Mouse (Mus musculus): ENCODE data around the gene Fryl. TPM values are rescaled to one million over a fixed set of nuclear protein-coding genes. Genes with fewer than 3 reads are reported as not detected.

Fryl gene
- polyA plus RNA-seq, 1 experiment from 2014 or later = 48.3 TPM

DNA sequence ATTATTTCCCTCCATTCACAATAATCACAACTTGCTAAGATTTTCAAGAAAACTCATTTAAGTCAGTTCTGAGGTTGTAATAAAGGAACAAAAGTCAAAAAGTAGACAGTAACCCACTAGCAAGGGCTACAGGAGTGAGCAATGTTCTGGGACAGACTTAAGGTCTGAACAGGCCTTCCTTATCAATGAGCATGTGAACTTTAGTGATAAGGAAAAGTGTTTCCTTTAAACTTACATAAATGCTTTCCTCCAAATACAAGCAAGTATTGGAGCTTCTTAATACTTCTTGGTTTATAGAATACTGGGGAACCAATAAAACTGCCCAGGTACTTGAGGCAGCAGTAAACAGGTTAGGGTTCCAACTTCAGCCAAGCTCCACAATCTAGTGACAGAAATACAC lies 3.7 kb downstream of the Fryl start:
- Histone ChIP-seq H3K27me3 (no peaks in the 10 kb centered on the region), H3K4me3 (no peak overlapping the region), H3K27ac (replicated peaks) (no peak overlapping the region), H3K9me3 (no peaks in the 10 kb centered on the region), H3K4me1 (peaks cover 35% of the 10 kb centered on the region), H3K36me3 (no peaks in the 10 kb centered on the region), H3K9ac (replicated peaks) (no peak overlapping the region), H3K4me2 (replicated peaks) (no peak overlapping the region)
- no peak for ATAC-seq (replicated peaks)

DNA sequence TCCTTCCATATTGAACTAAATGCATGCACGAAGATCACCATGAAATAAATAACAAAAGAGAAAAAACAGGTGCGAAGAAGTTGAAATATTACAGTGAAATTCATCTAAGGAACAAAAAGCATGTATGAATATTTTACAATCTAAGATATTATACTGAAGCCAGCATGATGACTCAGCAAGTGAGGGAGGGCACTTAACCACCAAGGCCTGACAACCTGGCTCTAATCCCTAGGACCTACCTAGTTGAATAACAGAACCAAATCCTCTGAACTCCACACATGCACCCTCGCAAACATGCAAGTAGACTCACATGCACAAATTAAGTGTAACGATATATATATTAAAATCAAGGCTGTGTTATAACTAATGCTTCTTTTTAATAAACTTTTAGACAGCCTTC lies 7.1 kb downstream of the Fryl start:
- Histone ChIP-seq H3K9ac (replicated peaks) (no peak overlapping the region), H3K9me3 (no peaks in the 10 kb centered on the region), H3K36me3 (no peaks in the 10 kb centered on the region), H3K4me1 (peaks cover 21% of the 10 kb centered on the region), H3K4me3 (no peak overlapping the region), H3K27ac (replicated peaks) (no peak overlapping the region), H3K27me3 (no peaks in the 10 kb centered on the region), H3K4me2 (replicated peaks) (no peak overlapping the region)
- ATAC-seq (replicated peaks) = no peak
- WGBS = 92% methylated on average over 4 of the region's 4 CpGs

DNA sequence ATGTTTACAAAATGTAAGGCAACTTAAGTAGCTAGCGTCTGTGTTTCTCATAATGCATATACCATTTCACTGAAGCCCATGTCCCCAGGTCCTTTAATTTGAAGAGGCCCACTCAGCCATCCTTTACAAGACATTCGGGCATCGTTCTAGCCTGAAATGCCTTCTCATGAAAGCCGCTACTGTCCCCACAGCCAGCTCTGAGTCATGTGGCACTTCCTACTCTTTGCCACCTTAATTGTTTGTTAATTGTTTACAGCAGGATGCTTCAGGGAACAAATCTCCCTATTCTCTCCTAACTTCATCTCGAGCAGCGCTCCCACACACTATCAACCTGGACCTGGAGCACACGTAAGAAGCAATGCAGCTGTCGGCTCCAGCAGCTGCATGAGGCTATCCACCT lies 8.2 kb downstream of the Fryl start:
- Histone ChIP-seq H3K36me3 (no peaks in the 10 kb centered on the region), H3K4me3 (no peak overlapping the region), H3K9ac (replicated peaks) (no peak overlapping the region), H3K4me1 (peaks cover 15% of the 10 kb centered on the region), H3K9me3 (no peaks in the 10 kb centered on the region), H3K4me2 (replicated peaks) (no peak overlapping the region), H3K27ac (replicated peaks) (no peak overlapping the region), H3K27me3 (no peaks in the 10 kb centered on the region)
- ATAC-seq (replicated peaks) = no peak
- 68% methylated on average over 8 of the region's 8 CpGs for WGBS

DNA sequence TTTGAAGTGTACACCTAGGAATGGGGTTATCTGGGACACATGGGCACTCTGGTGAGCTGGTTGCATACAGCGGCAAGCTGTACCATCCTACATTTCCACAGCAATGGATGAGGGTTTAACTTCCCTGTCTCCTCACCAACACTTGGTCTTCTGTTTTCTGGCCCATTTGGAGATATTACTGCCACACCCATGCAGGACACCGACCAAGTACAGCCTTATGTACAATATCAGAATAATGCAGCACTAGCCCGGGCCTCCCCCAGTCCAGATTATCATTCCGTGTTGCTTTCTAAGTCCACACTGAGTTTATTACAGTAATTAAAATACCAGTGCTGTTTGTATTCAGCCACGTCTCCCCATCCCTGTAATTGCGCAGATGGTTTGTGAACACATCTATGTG lies 10.0 kb downstream of the Fryl start:
- Histone ChIP-seq H3K4me1 (peaks cover 24% of the 10 kb centered on the region), H3K27ac (replicated peaks) (no peak overlapping the region)

DNA sequence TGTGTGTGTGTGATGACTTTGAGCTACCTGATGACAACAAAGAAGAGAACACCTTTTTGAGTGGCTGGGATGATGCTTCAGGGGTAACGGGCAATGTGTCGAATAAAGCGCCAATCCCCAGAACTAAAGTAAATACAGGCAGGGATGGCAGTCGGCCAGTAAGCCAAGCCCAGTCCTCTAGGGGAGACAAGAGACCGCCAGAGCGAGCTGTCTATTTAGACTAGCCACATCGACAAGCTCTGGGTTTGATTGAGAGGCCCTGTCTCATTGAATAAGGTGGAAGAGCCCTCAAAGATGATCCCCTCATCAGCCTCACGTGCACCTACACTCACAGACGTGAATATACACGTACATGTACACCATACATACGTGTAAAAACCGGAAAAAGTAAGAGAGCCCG lies 12.0 kb downstream of the Fryl start:
- H3K4me1 ChIP-seq = peaks cover 29% of the 10 kb centered on the region
- no peak overlapping the region for H3K4me3 ChIP-seq
- ATAC-seq (replicated peaks) = peak; percentile 64
- H3K36me3 ChIP-seq = no peaks in the 10 kb centered on the region
- no peak overlapping the region for H3K4me2 ChIP-seq (replicated peaks)
- no peak overlapping the region for H3K27ac ChIP-seq (replicated peaks)
- H3K9ac ChIP-seq (replicated peaks) = no peak overlapping the region
- no peaks in the 10 kb centered on the region for H3K27me3 ChIP-seq
- WGBS = 60% methylated on average over 13 of the region's 13 CpGs
- no peaks in the 10 kb centered on the region for H3K9me3 ChIP-seq

More for the DNA sequence above, 10.0 kb downstream of the Fryl start:
- H3K9ac ChIP-seq (replicated peaks) = no peak overlapping the region
- H3K36me3 ChIP-seq = no peaks in the 10 kb centered on the region
- ATAC-seq (replicated peaks) = no peak
- WGBS = 86% methylated on average over 6 of the region's 6 CpGs
- no peaks in the 10 kb centered on the region for H3K27me3 ChIP-seq
- no peak overlapping the region for H3K4me3 ChIP-seq
- H3K4me2 ChIP-seq (replicated peaks) = no peak overlapping the region
- no peaks in the 10 kb centered on the region for H3K9me3 ChIP-seq

DNA sequence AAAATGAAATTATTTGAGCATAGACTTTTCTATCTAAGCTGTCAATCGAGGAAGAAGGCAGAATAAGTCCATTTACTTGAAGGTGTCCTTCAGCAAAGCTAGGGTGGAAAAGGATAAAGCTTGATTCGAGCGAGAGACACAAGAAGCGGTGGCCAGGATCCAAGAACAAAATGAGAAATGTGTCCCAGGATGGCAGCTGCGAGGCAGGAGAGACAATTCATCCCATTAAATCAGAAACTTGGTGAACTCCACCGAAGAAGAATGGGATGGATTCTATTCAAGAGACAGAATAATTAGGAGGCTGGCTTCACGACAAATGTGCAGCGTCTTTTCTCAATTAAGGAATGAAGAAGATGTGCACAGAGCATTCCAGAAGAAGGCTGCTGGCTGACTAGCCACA lies 14.5 kb downstream of the Fryl start:
- Histone ChIP-seq H3K4me1 (peaks cover 27% of the 10 kb centered on the region), H3K9me3 (no peaks in the 10 kb centered on the region), H3K27ac (replicated peaks) (peak overlapping the region; percentile 19), H3K9ac (replicated peaks) (no peak overlapping the region), H3K36me3 (no peaks in the 10 kb centered on the region), H3K4me3 (no peak overlapping the region), H3K4me2 (replicated peaks) (no peak overlapping the region), H3K27me3 (no peaks in the 10 kb centered on the region)
- ATAC-seq (replicated peaks) = no peak
- 38% methylated on average over 8 of the region's 8 CpGs for WGBS

DNA sequence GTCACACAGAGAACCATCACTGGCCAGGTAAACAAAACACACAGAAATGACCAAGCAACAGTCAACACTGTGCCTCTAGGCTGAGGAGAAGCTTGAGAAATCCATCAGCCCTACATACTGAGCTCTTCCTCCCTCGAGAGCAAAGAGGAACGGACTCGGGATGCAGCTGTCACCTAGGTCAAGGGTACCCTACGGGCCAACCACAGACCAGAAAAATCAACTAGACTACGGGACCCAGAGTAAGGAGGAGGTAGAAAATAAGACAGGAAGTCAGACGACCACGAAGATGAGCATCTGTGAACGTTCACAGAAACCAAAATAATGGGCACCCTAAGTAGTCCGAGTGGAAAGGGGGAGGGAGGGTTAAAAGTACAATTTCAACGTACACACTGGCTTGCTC lies 15.1 kb downstream of the Fryl start:
- no peaks in the 10 kb centered on the region for H3K9me3 ChIP-seq
- 0 out of 2 replicates have a peak overlapping the region, but pooled peaks have one; percentile 19 for H3K27ac ChIP-seq (replicated peaks)
- H3K4me1 ChIP-seq = peaks cover 31% of the 10 kb centered on the region
- WGBS = 87% methylated on average over 10 of the region's 10 CpGs
- H3K4me2 ChIP-seq (replicated peaks) = no peak overlapping the region
- H3K27me3 ChIP-seq = no peaks in the 10 kb centered on the region
- no peak overlapping the region for H3K9ac ChIP-seq (replicated peaks)
- no peak overlapping the region for H3K4me3 ChIP-seq
- ATAC-seq (replicated peaks) = no peak
- no peaks in the 10 kb centered on the region for H3K36me3 ChIP-seq

DNA sequence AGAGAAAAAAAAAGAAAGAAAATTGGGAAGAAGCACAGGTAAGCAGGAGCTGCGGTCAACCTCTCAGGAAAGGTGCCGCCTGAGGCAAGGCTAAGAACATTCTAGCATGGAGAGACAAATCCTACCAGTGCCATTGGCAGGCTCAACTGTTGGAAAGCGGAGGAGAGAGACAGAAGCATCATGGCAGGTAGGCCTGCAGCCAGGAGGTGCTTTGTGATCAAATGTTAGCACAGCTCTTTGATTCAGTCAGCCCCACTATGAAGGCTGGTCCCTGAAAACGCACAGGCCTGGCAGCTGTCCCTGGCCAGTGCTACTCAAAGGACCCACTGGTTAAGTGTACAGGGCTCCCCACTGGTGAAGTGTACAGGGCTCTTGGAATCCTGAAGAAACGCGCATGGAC lies 16.0 kb downstream of the Fryl start:
- no peak overlapping the region for H3K27ac ChIP-seq (replicated peaks)
- no peaks in the 10 kb centered on the region for H3K27me3 ChIP-seq
- H3K9ac ChIP-seq (replicated peaks) = no peak overlapping the region
- no peak for ATAC-seq (replicated peaks)
- peaks cover 31% of the 10 kb centered on the region for H3K4me1 ChIP-seq
- no peaks in the 10 kb centered on the region for H3K36me3 ChIP-seq
- no peak overlapping the region for H3K4me2 ChIP-seq (replicated peaks)
- H3K4me3 ChIP-seq = no peak overlapping the region
- H3K9me3 ChIP-seq = no peaks in the 10 kb centered on the region
- 83% methylated on average over 6 of the region's 6 CpGs for WGBS

DNA sequence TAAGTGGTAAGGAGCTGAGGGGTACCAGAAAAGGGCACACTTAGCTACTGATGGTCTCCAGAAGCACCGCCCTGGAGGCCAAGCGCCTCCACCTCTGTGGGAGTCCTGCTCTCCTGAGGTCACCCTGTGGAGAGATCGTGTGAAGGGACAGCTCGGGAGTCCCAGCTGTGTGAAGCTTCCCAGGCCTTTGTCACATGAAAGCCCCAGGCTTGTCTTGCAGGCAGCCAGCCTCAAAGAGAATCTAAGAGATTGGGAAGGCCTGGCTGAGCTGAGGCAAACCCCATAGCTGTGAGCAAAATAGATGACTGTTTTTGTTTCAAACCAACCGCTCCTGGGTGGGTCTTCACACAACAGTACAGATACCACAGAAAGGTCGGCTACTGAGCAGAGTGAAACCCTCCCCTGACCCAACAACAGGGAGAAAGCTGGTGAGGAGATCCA lies 19.5 kb downstream of the Fryl start:
- H3K27me3 ChIP-seq = no peaks in the 10 kb centered on the region
- peaks cover 49% of the 10 kb centered on the region for H3K4me1 ChIP-seq
- WGBS = 21% methylated on average over 6 of the region's 6 CpGs
- no peak overlapping the region for H3K4me3 ChIP-seq
- H3K36me3 ChIP-seq = no peaks in the 10 kb centered on the region
- no peak overlapping the region for H3K4me2 ChIP-seq (replicated peaks)
- no peaks in the 10 kb centered on the region for H3K9me3 ChIP-seq
- no peak for ATAC-seq (replicated peaks)
- H3K9ac ChIP-seq (replicated peaks) = no peak overlapping the region
- H3K27ac ChIP-seq (replicated peaks) = no peak overlapping the region

DNA sequence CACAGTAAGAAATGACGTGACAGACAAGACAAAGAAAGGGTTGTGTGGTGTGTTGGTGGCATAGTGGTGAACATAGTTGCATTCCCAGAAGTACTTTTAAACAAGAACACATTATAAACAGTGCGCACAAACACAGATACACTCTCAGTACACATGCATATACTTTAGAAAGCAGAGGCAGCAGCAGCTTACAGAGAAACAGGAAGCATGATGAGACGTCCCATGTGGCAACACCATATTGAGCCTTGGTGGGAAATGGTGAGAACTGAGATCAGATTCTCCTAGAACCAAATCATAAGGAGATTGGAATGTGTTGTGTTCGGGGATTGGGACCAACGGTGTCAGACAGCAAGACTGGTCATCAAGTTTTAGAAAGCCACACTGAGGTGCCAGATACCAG lies 21.2 kb downstream of the Fryl start:
- Histone ChIP-seq H3K27ac (replicated peaks) (no peak overlapping the region), H3K9ac (replicated peaks) (no peak overlapping the region), H3K36me3 (no peaks in the 10 kb centered on the region), H3K4me1 (peaks cover 45% of the 10 kb centered on the region), H3K4me2 (replicated peaks) (no peak overlapping the region), H3K4me3 (no peak overlapping the region), H3K9me3 (no peaks in the 10 kb centered on the region), H3K27me3 (no peaks in the 10 kb centered on the region)
- ATAC-seq (replicated peaks) = no peak
- WGBS = 78% methylated on average over 5 of the region's 5 CpGs

DNA sequence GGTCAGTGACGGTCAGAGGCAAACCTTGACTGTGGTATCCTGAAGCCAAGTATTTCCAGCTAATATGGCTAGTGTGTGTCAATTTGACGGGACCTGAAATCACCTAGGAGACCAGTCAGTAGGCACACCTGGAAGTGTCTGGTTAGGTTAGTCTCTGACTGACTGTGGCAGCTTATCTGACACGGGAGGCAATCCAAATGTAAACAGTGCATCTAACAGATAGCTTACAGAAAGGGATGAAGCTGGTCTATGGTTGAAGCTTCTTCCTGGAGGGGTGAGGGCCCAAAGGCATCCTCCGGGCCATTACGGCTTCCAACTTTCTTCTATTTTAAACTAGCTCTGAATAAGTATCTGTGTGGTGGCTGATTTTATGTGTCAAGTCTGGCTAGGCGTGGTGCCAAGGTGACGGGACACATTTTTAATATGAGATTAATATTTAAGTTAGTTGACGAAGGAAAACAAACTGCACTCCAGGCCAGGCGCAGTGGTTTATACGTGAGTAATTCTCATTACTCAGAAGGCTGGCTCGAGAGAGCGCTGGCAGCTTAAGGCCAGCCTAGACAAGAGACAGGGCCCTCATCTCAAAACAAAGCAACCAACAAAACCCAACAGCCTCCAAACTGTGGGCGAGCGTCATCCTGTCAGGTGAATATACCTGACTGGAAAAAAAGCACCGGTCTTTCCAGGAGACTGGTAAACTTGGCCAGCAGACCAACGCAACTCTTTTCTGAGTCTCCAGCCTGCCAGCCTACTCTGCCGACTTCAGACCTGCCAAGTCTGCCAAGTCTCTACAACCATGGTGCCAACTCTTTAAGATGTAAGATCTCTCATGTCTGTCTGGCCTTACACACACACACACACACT lies 23.2 kb downstream of the Fryl start:
- H3K9me3 ChIP-seq = no peaks in the 10 kb centered on the region
- ATAC-seq (replicated peaks) = 0 out of 2 replicates have a peak, but pooled peaks have one; percentile 24
- H3K9ac ChIP-seq (replicated peaks) = no peak overlapping the region
- H3K4me1 ChIP-seq = peaks cover 56% of the 10 kb centered on the region
- peak overlapping the region; percentile 28; the same call in 1 of the 2 replicates for H3K27ac ChIP-seq (replicated peaks)
- no peak overlapping the region for H3K4me2 ChIP-seq (replicated peaks)
- no peaks in the 10 kb centered on the region for H3K36me3 ChIP-seq
- H3K27me3 ChIP-seq = no peaks in the 10 kb centered on the region
- WGBS = 71% methylated on average over 17 of the region's 17 CpGs
- no peak overlapping the region for H3K4me3 ChIP-seq

DNA sequence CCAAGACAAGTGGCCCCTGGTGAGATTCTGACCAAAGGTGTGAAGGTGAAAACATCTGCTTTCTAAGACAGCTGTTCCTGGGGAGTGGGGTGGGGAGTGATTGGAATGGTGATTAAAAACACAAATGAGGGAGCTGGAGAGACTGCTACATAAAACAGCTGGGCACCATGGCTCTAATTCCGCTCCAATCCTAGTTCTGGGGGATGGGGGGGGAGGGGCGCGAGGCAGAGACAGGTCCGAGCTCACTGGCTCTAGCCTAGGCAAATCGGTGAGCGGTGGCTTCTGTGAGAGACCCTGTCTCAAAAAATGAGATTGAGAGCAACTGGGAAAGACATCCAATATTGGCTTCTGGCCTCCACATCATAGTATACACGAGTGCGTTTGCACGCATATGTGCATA lies 24.2 kb downstream of the Fryl start:
- no peak overlapping the region for H3K27ac ChIP-seq (replicated peaks)
- H3K4me1 ChIP-seq = peaks cover 62% of the 10 kb centered on the region
- H3K36me3 ChIP-seq = no peaks in the 10 kb centered on the region
- H3K27me3 ChIP-seq = no peaks in the 10 kb centered on the region
- no peak overlapping the region for H3K4me3 ChIP-seq
- no peaks in the 10 kb centered on the region for H3K9me3 ChIP-seq
- WGBS = 31% methylated on average over 9 of the region's 9 CpGs
- no peak overlapping the region for H3K9ac ChIP-seq (replicated peaks)
- no peak overlapping the region for H3K4me2 ChIP-seq (replicated peaks)
- no peak for ATAC-seq (replicated peaks)

DNA sequence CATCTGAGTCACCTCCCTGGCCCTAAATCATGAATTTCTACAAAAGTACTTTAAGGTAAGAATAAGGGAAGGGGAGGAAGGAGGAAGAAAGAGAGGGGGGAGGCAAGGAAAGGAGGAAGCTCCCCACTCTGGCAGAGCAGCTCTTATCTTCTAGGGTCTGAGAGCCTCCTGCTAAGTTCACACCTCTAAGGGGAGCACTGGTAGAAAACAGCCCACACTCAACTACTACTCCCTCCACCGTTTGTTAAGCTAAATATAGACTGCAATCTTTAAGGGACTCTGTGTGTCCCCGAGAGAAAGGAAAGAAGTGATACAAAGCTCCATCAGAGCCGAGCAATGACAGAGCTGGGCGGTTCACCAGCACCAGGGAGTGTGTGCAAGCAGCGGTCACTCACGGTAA lies 24.6 kb downstream of the Fryl start:
- no peaks in the 10 kb centered on the region for H3K36me3 ChIP-seq
- no peak overlapping the region for H3K4me3 ChIP-seq
- H3K4me2 ChIP-seq (replicated peaks) = no peak overlapping the region
- peaks cover 59% of the 10 kb centered on the region for H3K4me1 ChIP-seq
- no peak for ATAC-seq (replicated peaks)
- WGBS = 12% methylated on average over 6 of the region's 6 CpGs
- no peak overlapping the region for H3K9ac ChIP-seq (replicated peaks)
- no peak overlapping the region for H3K27ac ChIP-seq (replicated peaks)
- no peaks in the 10 kb centered on the region for H3K9me3 ChIP-seq
- H3K27me3 ChIP-seq = no peaks in the 10 kb centered on the region

All from forebrain, embryonic 15.5 days (tissue).